Mouse (Mus musculus) hindbrain, embryonic 16.5 days (tissue): ENCODE measurements around the gene Taar9. TPM values are rescaled to one million over a fixed set of nuclear protein-coding genes. Genes with fewer than 3 reads are reported as not detected.
"Not testable (repeated sequence)": the region's sequence is repeated elsewhere in the genome, so short reads cannot be mapped to it uniquely, and the experiment has no call there.

ENCODE experiments used
- ATAC-seq: fragments of 200-750 bp; cut with Nextera tagmentation; 2 replicates; pipeline ENCODE4 v1.8.0; 2017; ENCODE audit warnings: moderate TSS enrichment, moderate library complexity
- H3K27ac ChIP-seq: fragments of 300-500 bp; sonication (generic); 2 replicates; pipeline ENCODE4 v1.5.1; 2014; ENCODE audit warnings: low read depth, mild to moderate bottlenecking, control low read depth, low read length, moderate library complexity
- H3K27me3 ChIP-seq: fragments of 300-500 bp; sonication (generic); replicated peaks from 2 replicates; pipeline ENCODE4 v1.6.1; 2014; ENCODE audit warnings: low read length; ENCODE audit not compliant: control insufficient read depth, insufficient read depth
- H3K36me3 ChIP-seq: fragments of 300-500 bp; sonication (generic); 2 replicates; pipeline ENCODE4 v1.6.1; 2014; ENCODE audit warnings: mild to moderate bottlenecking, low read length, moderate library complexity, mixed read lengths; ENCODE audit not compliant: control insufficient read depth, insufficient read depth
- H3K4me1 ChIP-seq: fragments of 300-500 bp; sonication (generic); 2 replicates; pipeline ENCODE4 v1.6.1; 2014; ENCODE audit warnings: low read depth, low read length; ENCODE audit not compliant: control insufficient read depth, insufficient read depth
- H3K4me2 ChIP-seq: fragments of 300-500 bp; sonication (generic); 2 replicates; pipeline ENCODE4 v1.6.1; 2014; ENCODE audit warnings: mild to moderate bottlenecking, low read length, control low read depth, moderate library complexity
- H3K4me3 ChIP-seq: fragments of 300-500 bp; sonication (generic); 2 replicates; pipeline ENCODE4 v1.5.1; 2014; ENCODE audit warnings: mild to moderate bottlenecking, low read length, control low read depth, moderate library complexity
- H3K9ac ChIP-seq: fragments of 300-500 bp; sonication (generic); 2 replicates; pipeline ENCODE4 v1.6.1; 2014; ENCODE audit warnings: low read depth, mild to moderate bottlenecking, control low read depth, low read length, moderate library complexity
- H3K9me3 ChIP-seq: fragments of 300-500 bp; sonication (generic); 2 replicates; pipeline ENCODE4 v1.6.1; 2014; ENCODE audit warnings: mild to moderate bottlenecking, low read length, moderate library complexity; ENCODE audit not compliant: control insufficient read depth
- WGBS: fragments of 180-500 bp; shearing (Covaris S2); extraction: QIAGEN DNeasy Blood & Tissue Kit; methylation state at CpG from one replicate; pipeline ENCODE4 v1.1.7; 2014; 5-methylcytosine and 5-hydroxymethylcytosine counted together
- polyA plus RNA-seq: library from polyadenylated mRNA; unstranded; fragments of >200 nt; fragmentation: Nextera tagmentation; extraction: Ambion mirVana; gene quantifications from 2 replicates; pipeline ENCODE4 v1.2.1, GENCODE M21; 2015

The Taar9 gene
- polyA plus RNA-seq, 1 experiment from 2014 or later = not detected

GRCm38 (mm10) chr10:24132273-24132672 is 22.9 kb upstream of the Taar9 start:
- no peak for ATAC-seq
- H3K4me1 ChIP-seq = no peaks in the 10 kb centered on the region
- no peak overlapping the region for H3K4me2 ChIP-seq
- H3K9me3 ChIP-seq = no peaks in the 10 kb centered on the region
- WGBS = 13% methylated on average over 5 of the region's 5 CpGs
- no peak overlapping the region for H3K4me3 ChIP-seq
- H3K9ac ChIP-seq = no peak overlapping the region
- no peak overlapping the region for H3K27ac ChIP-seq
- no peaks in the 10 kb centered on the region for H3K36me3 ChIP-seq
- no peaks in the 10 kb centered on the region for H3K27me3 ChIP-seq

GRCm38 (mm10) chr10:24131451-24132262 is 22.3 kb upstream of the Taar9 start:
- Histone ChIP-seq H3K4me2 (peak overlapping the region; percentile 46), H3K36me3 (no peaks in the 10 kb centered on the region), H3K4me1 (no peaks in the 10 kb centered on the region), H3K27me3 (no peaks in the 10 kb centered on the region), H3K4me3 (no peak overlapping the region), H3K9ac (no peak overlapping the region), H3K27ac (no peak overlapping the region), H3K9me3 (no peaks in the 10 kb centered on the region)
- peak; percentile 90 for ATAC-seq
- 18% methylated on average over 9 of the region's 9 CpGs for WGBS

- no peaks in the 10 kb centered on the region; the same call in 1 of the 2 replicates for H3K9me3 ChIP-seq
- no peak overlapping the region for H3K4me3 ChIP-seq
- WGBS = 56% methylated on average over 6 of the region's 6 CpGs
- H3K36me3 ChIP-seq = no peaks in the 10 kb centered on the region
- ATAC-seq = peak; percentile 58; the same call in 1 of the 2 replicates
- H3K4me1 ChIP-seq = no peaks in the 10 kb centered on the region
- H3K27ac ChIP-seq = no peak overlapping the region
- H3K9ac ChIP-seq = no peak overlapping the region
- H3K4me2 ChIP-seq = no peak overlapping the region
- H3K27me3 ChIP-seq = no peaks in the 10 kb centered on the region
Observed at GRCm38 (mm10) chr10:24111116-24111778, 1.9 kb upstream of the Taar9 start.

GRCm38 (mm10) chr10:24108236-24108635 is 1.1 kb downstream of the Taar9 start:
- 65% methylated on average over 3 of the region's 3 CpGs for WGBS
- H3K9me3 ChIP-seq = no peaks in the 10 kb centered on the region
- no peak for ATAC-seq
- no peak overlapping the region for H3K4me2 ChIP-seq
- H3K27ac ChIP-seq = no peak overlapping the region
- H3K36me3 ChIP-seq = no peaks in the 10 kb centered on the region
- no peaks in the 10 kb centered on the region for H3K27me3 ChIP-seq
- H3K4me3 ChIP-seq = no peak overlapping the region
- H3K9ac ChIP-seq = no peak overlapping the region
- H3K4me1 ChIP-seq = no peaks in the 10 kb centered on the region

GRCm38 (mm10) chr10:24107747-24108146 is 1.6 kb downstream of the Taar9 start:
- Histone ChIP-seq H3K9ac (no peak overlapping the region), H3K36me3 (no peaks in the 10 kb centered on the region), H3K4me3 (no peak overlapping the region), H3K9me3 (no peaks in the 10 kb centered on the region), H3K27me3 (no peaks in the 10 kb centered on the region), H3K4me1 (no peaks in the 10 kb centered on the region), H3K27ac (no peak overlapping the region), H3K4me2 (no peak overlapping the region)
- no peak for ATAC-seq
- WGBS = 67% methylated on average over 5 of the region's 5 CpGs

- not testable (repeated sequence) for H3K27me3 ChIP-seq, H3K4me3 ChIP-seq, H3K36me3 ChIP-seq, ATAC-seq, H3K27ac ChIP-seq, H3K4me2 ChIP-seq, H3K4me1 ChIP-seq, H3K9ac ChIP-seq, H3K9me3 ChIP-seq
- 46% methylated on average over 1 of the region's 1 CpGs for WGBS
Observed at GRCm38 (mm10) chr10:24103299-24103698, 6.0 kb downstream of the Taar9 start.

- not testable (repeated sequence) for H3K9me3 ChIP-seq, H3K27ac ChIP-seq, H3K9ac ChIP-seq, ATAC-seq, H3K4me2 ChIP-seq, H3K4me3 ChIP-seq, H3K27me3 ChIP-seq, H3K36me3 ChIP-seq, H3K4me1 ChIP-seq
- 87% methylated on average over 1 of the region's 3 CpGs for WGBS
Observed at GRCm38 (mm10) chr10:24101812-24102211, 7.5 kb downstream of the Taar9 start, which contains the start of gene Taar8c. Gene Taar8c, minus strand, starts transcription at chr10:24101912.

- not testable (repeated sequence) for ATAC-seq, H3K36me3 ChIP-seq, H3K4me2 ChIP-seq, H3K27me3 ChIP-seq, H3K27ac ChIP-seq, H3K9me3 ChIP-seq, H3K4me3 ChIP-seq, H3K4me1 ChIP-seq, H3K9ac ChIP-seq
- WGBS = 73% methylated on average over 2 of the region's 2 CpGs
Observed at GRCm38 (mm10) chr10:24097010-24097409, 12.3 kb downstream of the Taar9 start.

- no peak within 1 kb of the TSS for H3K27ac ChIP-seq
- WGBS = 76% methylated on average over 2 of the region's 2 CpGs
- no peaks in the 10 kb centered on the region for H3K27me3 ChIP-seq
Observed at GRCm38 (mm10) chr10:24092194-24092593, 17.1 kb downstream of the Taar9 start, which contains the start of gene Taar8b. Gene Taar8b, minus strand, starts transcription at chr10:24092294.

More at GRCm38 (mm10) chr10:24092194-24092593, 17.1 kb downstream of the Taar9 start, which contains the start of gene Taar8b:
- Histone ChIP-seq H3K9me3 (no peaks in the 10 kb centered on the region), H3K4me3 (no peak within 1 kb of the TSS), H3K36me3 (no peaks in the 10 kb centered on the region), H3K4me1 (no peaks in the 10 kb centered on the region), H3K4me2 (no peak within 1 kb of the TSS), H3K9ac (no peak within 1 kb of the TSS)
- no peak for ATAC-seq
